Mouse (Mus musculus) olfactory bulb, adult 2 months (tissue): ENCODE measurements around the gene Smim26.

Experiments used
- CTCF ChIP-seq: fragments of 200-500 bp; IDR thresholded peaks from 2 replicates; pipeline ENCODE4 v1.5.1; 2012; ENCODE audit warnings: low read depth, mild to moderate bottlenecking, low read length, moderate library complexity; ENCODE audit not compliant: insufficient read depth
- POLR2A ChIP-seq: fragments of 200-500 bp; IDR thresholded peaks from 2 replicates; pipeline ENCODE4 v1.6.1; 2012; ENCODE audit warnings: mild to moderate bottlenecking, low read depth, low read length, moderate library complexity; ENCODE audit not compliant: insufficient read depth

DNA sequence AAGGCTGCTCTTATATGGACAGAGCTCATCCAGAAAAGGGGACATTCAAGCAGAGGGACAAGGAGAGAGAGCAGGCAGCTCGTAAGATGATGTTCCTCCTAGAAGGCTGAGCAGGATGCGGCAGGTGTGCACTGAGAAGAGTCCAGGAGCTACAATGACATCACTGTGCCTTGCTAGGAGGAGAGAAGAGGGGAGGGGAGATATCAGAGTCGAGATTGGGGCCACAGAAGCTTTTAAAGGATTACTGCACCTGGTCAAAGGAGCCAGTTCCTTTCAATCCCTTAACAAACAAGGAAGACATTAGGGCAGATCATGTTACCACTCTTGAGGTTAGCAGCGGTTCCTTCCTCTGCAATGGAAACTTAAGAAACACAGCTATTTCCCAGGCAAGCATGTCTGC, 46.3 kb upstream of the Smim26 start:
- TF ChIP-seq CTCF (no peak), POLR2A (no peak)
